Mouse (Mus musculus) limb, embryonic 12.5 days (tissue): ENCODE measurements at regions not wholly inside any gene's neighbourhood (a gene's known extent, or its start where the extent isn't known, plus 50 kb on each side); places are given as distances from the start of the nearest gene placed in this dataset.

Experiments
- ATAC-seq: fragments of 200-750 bp; cut with Nextera tagmentation; 2 replicates; pipeline ENCODE4 v1.8.0; 2017; ENCODE audit warnings: low read depth, moderate TSS enrichment; ENCODE audit not compliant: insufficient number of reproducible peaks, insufficient read depth, low FRiP score, low TSS enrichment
- H3K27ac ChIP-seq: fragments of 300-500 bp; sonication (generic); 2 replicates; pipeline ENCODE4 v1.5.1; 2016; ENCODE audit warnings: mild to moderate bottlenecking, moderate library complexity
- H3K27me3 ChIP-seq: fragments of 300-500 bp; sonication (generic); 2 replicates; pipeline ENCODE4 v1.6.1; 2016; ENCODE audit warnings: mild to moderate bottlenecking, moderate library complexity
- H3K36me3 ChIP-seq: fragments of 300-500 bp; sonication (generic); 2 replicates; pipeline ENCODE4 v1.6.1; 2016; ENCODE audit warnings: mild to moderate bottlenecking, moderate library complexity
- H3K4me1 ChIP-seq: fragments of 300-500 bp; sonication (generic); replicated peaks from 2 replicates; pipeline ENCODE4 v1.6.1; 2016
- H3K4me2 ChIP-seq: fragments of 300-500 bp; sonication (generic); 2 replicates; pipeline ENCODE4 v1.6.1; 2016; ENCODE audit warnings: mild to moderate bottlenecking, moderate library complexity
- H3K4me3 ChIP-seq: fragments of 300-500 bp; sonication (generic); replicated peaks from 2 replicates; pipeline ENCODE4 v1.5.1; 2016; ENCODE audit warnings: mild to moderate bottlenecking
- H3K9ac ChIP-seq: fragments of 300-500 bp; sonication (generic); replicated peaks from 2 replicates; pipeline ENCODE4 v1.6.1; 2016; ENCODE audit warnings: mild to moderate bottlenecking, moderate library complexity
- H3K9me3 ChIP-seq: fragments of 300-500 bp; sonication (generic); 2 replicates; pipeline ENCODE4 v1.6.1; 2016; ENCODE audit warnings: mild to moderate bottlenecking, moderate library complexity
- WGBS: fragments of 180-500 bp; shearing (Covaris S2); methylation state at CpG from one replicate; pipeline ENCODE4 v1.1.7; 2016; 5-methylcytosine and 5-hydroxymethylcytosine counted together

GRCm38 (mm10) chr14:61835729-61836128, 228.5 kb downstream of the Kcnrg start:
- H3K36me3 ChIP-seq = no peaks in the 10 kb centered on the region
- no peak overlapping the region for H3K4me3 ChIP-seq
- no peaks in the 10 kb centered on the region for H3K27me3 ChIP-seq
- peaks cover 27% of the 10 kb centered on the region for H3K4me1 ChIP-seq
- H3K4me2 ChIP-seq = peak overlapping the region; percentile 27
- 0 out of 2 replicates have a peak, but pooled peaks have one; percentile 10 for ATAC-seq
- no peak overlapping the region for H3K9ac ChIP-seq
- no peaks in the 10 kb centered on the region for H3K9me3 ChIP-seq
- 14% methylated on average over 6 of the region's 6 CpGs for WGBS
- no peak overlapping the region for H3K27ac ChIP-seq

DNA sequence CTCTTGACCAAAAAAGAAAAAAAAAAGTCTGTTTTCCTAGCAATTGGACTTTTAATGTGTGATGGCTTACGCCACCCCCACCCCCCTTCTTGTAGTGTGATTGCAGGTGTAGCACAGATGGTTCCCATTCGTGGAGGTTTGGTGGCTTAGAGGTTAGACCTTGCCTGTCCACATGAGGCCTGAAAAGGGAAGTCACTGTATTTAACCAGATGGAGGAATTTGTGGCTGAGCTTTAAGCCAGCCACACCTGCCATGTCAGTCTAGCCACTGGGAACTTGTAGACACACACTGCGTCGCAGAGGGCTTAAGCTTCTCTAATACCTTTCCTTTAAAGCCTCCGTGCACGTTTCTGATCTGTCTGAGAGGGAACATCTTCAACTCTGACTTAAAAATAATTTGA, 229.0 kb downstream of the Kcnrg start:
- Histone ChIP-seq H3K36me3 (no peaks in the 10 kb centered on the region), H3K4me3 (no peak overlapping the region), H3K4me1 (peaks cover 27% of the 10 kb centered on the region), H3K27me3 (no peaks in the 10 kb centered on the region), H3K27ac (peak overlapping the region; percentile 68; the same call in 1 of the 2 replicates), H3K4me2 (peak overlapping the region; percentile 27), H3K9me3 (no peaks in the 10 kb centered on the region; the same call in 1 of the 2 replicates), H3K9ac (no peak overlapping the region)
- ATAC-seq = peak; percentile 78; the same call in 1 of the 2 replicates
- 28% methylated on average over 6 of the region's 6 CpGs for WGBS

DNA sequence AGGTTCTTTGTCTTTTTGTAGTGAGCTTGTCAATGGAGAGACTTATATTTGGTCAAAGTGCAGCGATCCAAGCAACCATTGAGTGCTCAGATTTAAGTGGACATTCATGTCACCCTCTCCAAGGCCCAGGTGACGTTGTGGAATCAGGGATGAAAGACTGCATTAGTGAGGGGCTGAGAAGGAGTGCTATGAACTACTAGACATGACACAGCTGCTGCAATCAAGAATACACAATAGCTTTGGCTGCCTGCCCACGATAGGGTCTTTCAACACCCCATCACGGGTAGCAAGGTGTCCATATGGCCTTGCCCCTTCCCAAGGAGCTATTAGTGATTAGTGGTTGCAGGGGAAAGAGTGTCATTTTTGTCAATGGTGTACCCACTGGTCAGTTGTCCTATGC, 229.7 kb downstream of the Kcnrg start:
- Histone ChIP-seq H3K4me1 (peaks cover 27% of the 10 kb centered on the region), H3K4me3 (no peak overlapping the region), H3K27me3 (no peaks in the 10 kb centered on the region), H3K9me3 (no peaks in the 10 kb centered on the region; the same call in 1 of the 2 replicates), H3K4me2 (no peak overlapping the region), H3K36me3 (no peaks in the 10 kb centered on the region), H3K9ac (no peak overlapping the region), H3K27ac (peak overlapping the region; percentile 68)
- WGBS = 87% methylated on average over 4 of the region's 4 CpGs
- no peak for ATAC-seq

- Histone ChIP-seq H3K27ac (no peak overlapping the region), H3K4me3 (no peak overlapping the region), H3K9ac (no peak overlapping the region), H3K4me1 (peaks cover 27% of the 10 kb centered on the region), H3K4me2 (no peak overlapping the region), H3K36me3 (no peaks in the 10 kb centered on the region), H3K9me3 (no peaks in the 10 kb centered on the region; the same call in 1 of the 2 replicates), H3K27me3 (no peaks in the 10 kb centered on the region)
- ATAC-seq = no peak
- 61% methylated on average over 8 of the region's 8 CpGs for WGBS
These were observed 230.6 kb downstream of the Kcnrg start for GRCm38 (mm10) chr14:61837851-61838250.

- no peaks in the 10 kb centered on the region; the same call in 1 of the 2 replicates for H3K9me3 ChIP-seq
These were observed 235.2 kb downstream of the Kcnrg start for GRCm38 (mm10) chr14:61842476-61842875.

DNA sequence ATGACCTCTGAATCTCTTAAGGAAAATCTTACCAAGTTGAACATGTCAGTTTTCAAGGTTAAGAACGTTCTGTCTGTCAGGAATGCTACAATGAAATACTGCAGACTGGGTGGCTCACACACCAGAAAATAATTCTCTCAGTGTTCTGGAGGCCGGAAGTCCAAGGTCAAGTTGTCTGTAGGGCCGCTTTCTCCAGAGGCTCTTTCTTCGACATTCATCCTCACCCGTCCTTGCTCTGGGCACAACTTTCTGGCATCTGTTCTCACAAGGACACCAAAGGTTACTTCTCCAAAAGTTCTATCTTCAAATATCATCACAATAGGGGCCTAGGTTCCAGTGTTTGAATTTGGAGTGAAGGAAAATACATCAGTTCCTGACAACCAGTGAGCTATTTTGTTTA, 239.2 kb downstream of the Kcnrg start:
- no peaks in the 10 kb centered on the region for H3K4me1 ChIP-seq
- no peak overlapping the region for H3K4me2 ChIP-seq
- no peak overlapping the region for H3K9ac ChIP-seq
- no peak overlapping the region for H3K4me3 ChIP-seq
- ATAC-seq = no peak
- H3K9me3 ChIP-seq = no peaks in the 10 kb centered on the region
- H3K27ac ChIP-seq = no peak overlapping the region
- H3K36me3 ChIP-seq = no peaks in the 10 kb centered on the region
- WGBS = 85% methylated on average over 5 of the region's 5 CpGs
- no peaks in the 10 kb centered on the region for H3K27me3 ChIP-seq

More at GRCm38 (mm10) chr14:61842476-61842875, 235.2 kb downstream of the Kcnrg start:
- no peaks in the 10 kb centered on the region for H3K36me3 ChIP-seq
- no peaks in the 10 kb centered on the region for H3K27me3 ChIP-seq
- H3K4me3 ChIP-seq = no peak overlapping the region
- H3K4me2 ChIP-seq = no peak overlapping the region
- no peak overlapping the region for H3K9ac ChIP-seq
- 79% methylated on average over 4 of the region's 4 CpGs for WGBS
- ATAC-seq = no peak
- H3K4me1 ChIP-seq = 0 out of 2 replicates have a peak, but pooled peaks cover 3% of the 10 kb centered on the region
- H3K27ac ChIP-seq = no peak overlapping the region

- 86% methylated on average over 4 of the region's 4 CpGs for WGBS
- H3K9me3 ChIP-seq = no peaks in the 10 kb centered on the region
- no peak overlapping the region for H3K4me2 ChIP-seq
- no peaks in the 10 kb centered on the region for H3K27me3 ChIP-seq
- H3K27ac ChIP-seq = no peak overlapping the region
- H3K4me1 ChIP-seq = no peaks in the 10 kb centered on the region
- no peak for ATAC-seq
- no peak overlapping the region for H3K4me3 ChIP-seq
- no peak overlapping the region for H3K9ac ChIP-seq
- no peaks in the 10 kb centered on the region for H3K36me3 ChIP-seq
These were observed 243.0 kb downstream of the Kcnrg start for GRCm38 (mm10) chr14:61850244-61850643.

GRCm38 (mm10) chr14:61857616-61858015, 250.4 kb downstream of the Kcnrg start:
- ATAC-seq = no peak
- Histone ChIP-seq H3K27ac (no peak overlapping the region), H3K36me3 (no peaks in the 10 kb centered on the region), H3K4me1 (peaks cover 7% of the 10 kb centered on the region; the same call in 1 of the 2 replicates), H3K27me3 (no peaks in the 10 kb centered on the region), H3K4me3 (no peak overlapping the region), H3K9me3 (no peaks in the 10 kb centered on the region), H3K4me2 (no peak overlapping the region), H3K9ac (no peak overlapping the region)
- WGBS = 83% methylated on average over 6 of the region's 6 CpGs

- Histone ChIP-seq H3K36me3 (no peaks in the 10 kb centered on the region), H3K9ac (no peak overlapping the region), H3K4me3 (no peak overlapping the region), H3K4me1 (peaks cover 7% of the 10 kb centered on the region; the same call in 1 of the 2 replicates), H3K27ac (no peak overlapping the region), H3K9me3 (no peaks in the 10 kb centered on the region), H3K27me3 (no peaks in the 10 kb centered on the region), H3K4me2 (no peak overlapping the region)
- no peak for ATAC-seq
- WGBS = 94% methylated on average over 4 of the region's 4 CpGs
These were observed 253.4 kb downstream of the Kcnrg start for GRCm38 (mm10) chr14:61860688-61861087.

GRCm38 (mm10) chr14:61861357-61861958, 254.2 kb downstream of the Kcnrg start:
- Histone ChIP-seq H3K9ac (no peak overlapping the region), H3K4me2 (no peak overlapping the region), H3K9me3 (no peaks in the 10 kb centered on the region), H3K36me3 (no peaks in the 10 kb centered on the region), H3K4me1 (peaks cover 7% of the 10 kb centered on the region), H3K27ac (no peak overlapping the region), H3K27me3 (no peaks in the 10 kb centered on the region), H3K4me3 (no peak overlapping the region)
- no peak for ATAC-seq
- 93% methylated on average over 8 of the region's 8 CpGs for WGBS

DNA sequence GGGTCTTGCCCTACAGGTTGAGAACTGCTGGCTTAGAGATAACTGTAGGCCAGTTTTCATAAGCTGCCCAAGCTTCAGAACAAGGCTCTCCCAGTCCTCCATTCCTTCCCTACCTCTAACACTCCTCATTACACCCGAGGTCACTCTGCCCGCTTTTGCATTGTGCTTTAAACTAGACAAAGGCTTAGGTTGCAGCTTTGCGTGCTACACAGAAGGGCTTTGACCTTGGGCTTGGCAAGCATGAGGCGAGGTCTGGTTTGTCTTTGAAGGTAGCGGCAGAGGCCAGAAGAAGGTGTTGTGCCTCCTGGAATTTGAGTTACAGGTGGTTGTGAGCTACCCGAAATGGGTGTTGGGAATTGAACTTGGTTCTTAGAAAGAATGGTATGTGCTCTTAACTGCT, 255.7 kb downstream of the Kcnrg start:
- Histone ChIP-seq H3K9me3 (no peaks in the 10 kb centered on the region), H3K36me3 (no peaks in the 10 kb centered on the region), H3K27me3 (no peaks in the 10 kb centered on the region), H3K4me2 (no peak overlapping the region), H3K9ac (no peak overlapping the region), H3K27ac (no peak overlapping the region), H3K4me1 (no peaks in the 10 kb centered on the region; the same call in 1 of the 2 replicates), H3K4me3 (no peak overlapping the region)
- ATAC-seq = no peak
- 93% methylated on average over 6 of the region's 6 CpGs for WGBS

DNA sequence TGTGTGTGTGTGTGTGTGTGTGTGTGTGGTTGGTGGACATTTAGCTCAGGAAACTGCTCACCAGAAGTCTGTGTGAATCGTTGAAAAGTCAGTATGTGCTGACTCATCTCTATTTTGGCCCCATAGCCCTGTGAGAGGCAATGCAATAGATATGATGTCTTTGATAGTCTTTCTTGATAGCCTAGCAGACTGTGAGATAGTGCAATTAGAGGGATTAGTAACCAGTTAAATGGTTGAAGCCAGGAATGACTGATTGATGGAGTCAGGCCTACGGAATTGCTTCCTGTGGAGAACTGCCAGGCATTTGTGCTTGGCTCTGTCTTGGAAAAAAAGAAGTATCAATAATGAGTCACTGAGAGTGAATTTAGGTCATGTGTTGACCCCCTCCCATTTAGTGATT, 256.2 kb downstream of the Kcnrg start:
- ATAC-seq = no peak
- no peak overlapping the region for H3K27ac ChIP-seq
- 62% methylated on average over 2 of the region's 2 CpGs for WGBS

More for the DNA sequence above, 256.2 kb downstream of the Kcnrg start:
- Histone ChIP-seq H3K27me3 (no peaks in the 10 kb centered on the region), H3K4me2 (no peak overlapping the region), H3K9ac (no peak overlapping the region), H3K9me3 (no peaks in the 10 kb centered on the region), H3K36me3 (no peaks in the 10 kb centered on the region), H3K4me3 (no peak overlapping the region), H3K4me1 (no peaks in the 10 kb centered on the region; the same call in 1 of the 2 replicates)
